Mouse (Mus musculus) heart, adult 2 months (tissue): ENCODE results near the gene Rnf157.

Experiments
- CTCF ChIP-seq: fragments of 200-600 bp; IDR thresholded peaks from 2 replicates; pipeline ENCODE4 v1.8.1; 2022; ENCODE audit warnings: antibody characterized with exemption, mild to moderate bottlenecking, moderate library complexity
- POLR2A ChIP-seq: fragments of 200-500 bp; IDR thresholded peaks from 2 replicates; pipeline ENCODE4 v1.6.1; 2011; ENCODE audit warnings: mild to moderate bottlenecking, low read depth, low read length, control low read depth; ENCODE audit not compliant: insufficient read depth

- TF ChIP-seq CTCF: no peak
- no peak for TF ChIP-seq POLR2A
Measured at GRCm38 (mm10) chr11:116287351-116287750, 125.5 kb downstream of the Rnf157 start.
